Mouse (Mus musculus): ENCODE measurements around the gene Timd2.
A peak's percentile ranks its signal among the peaks of the same experiment; 100 is the strongest.
"Not testable (repeated sequence)": the region's sequence is repeated elsewhere in the genome, so short reads cannot be mapped to it uniquely, and the experiment has no call there.

Gene Timd2

GRCm38 (mm10) chr11:46706664-46707356 is at the start of gene Timd2:
Timd2 (minus strand) TSS chr11:46707061.
- no peak for DNase-seq

DNA sequence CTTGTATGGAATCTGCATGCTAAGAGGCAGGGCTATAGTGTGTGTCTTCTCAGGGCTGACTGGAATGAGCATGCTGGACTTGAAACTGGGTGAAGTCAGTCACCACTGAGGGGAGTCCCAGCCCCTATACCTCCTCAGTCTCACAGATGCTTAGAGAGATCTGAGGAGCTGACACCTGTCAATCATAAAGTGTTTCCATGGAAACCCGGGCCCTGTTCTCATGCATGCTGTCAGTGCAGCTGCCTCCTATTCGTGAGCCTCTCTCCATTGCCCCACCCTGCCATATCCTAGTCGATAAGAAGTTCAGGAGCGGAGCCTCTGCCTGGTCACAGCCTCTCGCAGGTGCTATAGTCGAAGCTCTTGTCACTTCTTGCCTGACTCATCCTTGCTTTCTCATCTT is 48.9 kb upstream of the Timd2 start:
- not testable (repeated sequence) for DNase-seq

DNA sequence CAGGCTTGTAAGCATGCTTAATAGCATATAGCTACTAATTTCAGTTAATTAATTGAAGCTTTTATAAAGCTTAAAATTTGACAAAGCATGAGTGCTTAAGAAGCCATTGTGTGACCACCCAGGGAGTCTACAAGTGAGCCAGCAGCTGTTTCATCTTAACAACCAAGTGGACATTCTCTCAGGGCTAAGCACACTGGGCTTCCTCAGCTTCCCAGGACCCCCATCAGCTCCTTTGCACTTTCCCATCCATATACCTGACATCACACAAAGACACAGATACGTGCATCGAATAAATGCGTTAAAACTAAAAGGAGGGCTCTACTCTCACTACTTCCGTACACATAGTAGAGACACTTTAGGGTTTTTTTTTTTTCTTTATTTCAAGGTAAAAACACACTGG is 47.8 kb upstream of the Timd2 start:
- no peak for DNase-seq

DNA sequence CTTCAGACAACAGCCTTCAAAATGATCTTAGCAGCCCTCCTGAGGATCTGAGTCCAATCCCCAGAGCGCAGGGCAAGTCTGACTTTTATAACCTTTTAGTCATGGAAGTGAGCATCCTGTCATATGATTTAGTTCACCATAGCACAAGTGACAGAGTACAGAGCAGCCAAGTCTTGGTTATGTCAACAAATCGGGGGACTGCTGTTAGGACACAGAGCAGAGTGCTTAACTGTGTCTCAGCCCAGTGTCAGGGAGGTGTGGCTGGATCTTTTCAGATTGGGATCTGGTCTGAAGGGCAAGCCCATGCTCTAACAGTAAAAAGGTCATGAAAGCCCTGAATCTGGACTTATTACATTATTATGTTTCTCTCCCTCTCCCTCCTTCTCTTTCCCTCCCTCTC is 46.8 kb upstream of the Timd2 start:
- DNase-seq = no peak

DNA sequence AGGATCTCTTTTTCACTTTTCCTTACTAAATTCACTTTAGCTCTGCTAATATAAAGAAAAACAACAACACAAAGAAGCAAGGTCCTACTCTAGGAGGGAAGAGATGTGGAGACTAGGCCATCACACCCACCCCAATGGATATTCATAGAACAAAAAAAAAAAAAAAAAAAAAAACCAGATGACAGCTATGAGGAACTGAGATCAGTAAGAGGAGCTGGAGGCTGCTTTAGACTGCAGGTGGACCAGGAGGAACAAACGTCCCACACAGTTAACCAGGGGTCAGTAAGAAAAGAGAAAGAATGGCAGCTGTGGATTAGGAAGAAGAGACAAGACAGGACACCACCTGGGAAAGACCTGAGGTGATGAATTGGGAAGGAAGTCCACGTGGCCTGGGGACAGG is 41.1 kb upstream of the Timd2 start:
- DNase-seq = no peak

DNA sequence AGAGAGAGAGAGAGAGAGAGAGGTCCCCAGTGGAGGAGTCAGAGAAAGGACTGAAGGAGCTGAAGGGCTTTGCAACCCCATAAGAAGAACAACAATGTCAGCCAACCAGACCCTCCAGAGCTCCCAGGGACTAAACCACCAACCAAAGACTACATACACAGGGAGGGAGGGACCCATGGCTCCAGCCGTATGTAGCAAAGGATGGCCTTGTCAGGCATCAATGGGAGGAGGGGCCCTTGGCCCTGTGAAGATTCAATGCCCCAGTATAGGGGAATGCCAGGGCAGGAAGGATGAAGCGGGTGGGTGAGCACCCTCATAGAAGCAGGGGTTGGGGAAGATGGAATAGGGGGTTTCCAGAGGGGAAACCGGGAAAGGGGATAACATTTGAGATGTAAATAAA is 34.9 kb upstream of the Timd2 start:
- no peak for DNase-seq

GRCm38 (mm10) chr11:46740886-46741285 is 34.0 kb upstream of the Timd2 start:
- DNase-seq = no peak

- DNase-seq = no peak
These were observed 32.6 kb upstream of the Timd2 start for GRCm38 (mm10) chr11:46739501-46739900.

- DNase-seq = not testable (repeated sequence)
These were observed 28.2 kb upstream of the Timd2 start, which contains the start of gene Havcr1 for GRCm38 (mm10) chr11:46735076-46735475. Havcr1 (plus strand) TSS chr11:46735080.

DNA sequence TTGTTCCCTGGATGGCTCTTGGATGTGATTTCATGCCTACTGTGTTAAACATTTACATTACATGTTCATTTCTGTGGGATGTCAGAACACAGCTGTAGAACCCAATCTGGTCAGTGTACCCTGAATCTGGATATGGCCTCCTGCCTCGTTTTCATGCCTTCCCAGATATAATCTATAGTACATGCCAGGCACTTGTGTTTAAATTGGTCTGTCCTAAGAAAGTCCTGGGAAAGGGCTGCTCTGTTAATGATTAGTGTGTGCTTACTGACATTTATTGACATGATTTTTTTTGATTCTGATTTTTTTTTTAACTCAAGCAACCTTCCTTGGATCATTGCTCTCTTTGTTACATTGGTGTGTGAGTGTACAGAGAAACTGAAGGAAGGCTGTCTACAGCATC is 27.8 kb upstream of the Timd2 start:
- no peak for DNase-seq

DNA sequence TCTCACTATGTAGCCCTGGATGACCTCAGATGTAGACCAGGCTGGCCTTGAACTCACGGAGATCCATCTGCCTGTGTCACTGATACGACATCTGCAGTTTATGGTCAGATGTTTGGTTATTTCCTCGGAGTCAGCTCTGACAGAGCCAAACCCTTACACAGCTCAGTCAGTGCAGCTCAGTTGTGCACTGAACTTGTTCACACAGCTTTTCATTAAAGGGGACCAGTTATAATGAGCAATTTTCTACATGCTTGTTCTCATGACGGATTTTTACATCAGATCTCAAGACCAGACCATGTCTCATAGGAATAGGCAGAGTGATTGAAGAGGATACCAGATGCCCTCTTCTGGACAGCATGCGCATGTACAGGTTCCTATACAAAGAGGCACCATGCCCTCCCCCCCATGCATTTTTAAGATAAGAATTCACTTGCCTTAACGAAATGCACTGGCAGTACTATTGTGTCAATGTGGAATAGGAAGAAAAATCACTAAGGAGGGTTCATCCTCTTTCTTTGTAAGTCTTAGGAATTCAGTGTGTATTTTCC is 26.5 kb upstream of the Timd2 start:
- DNase-seq = no peak

- no peak for DNase-seq
These were observed 24.7 kb upstream of the Timd2 start for GRCm38 (mm10) chr11:46731541-46732070.

GRCm38 (mm10) chr11:46698830-46699229 is 8.0 kb downstream of the Timd2 start:
- no peak for DNase-seq

- no peak for DNase-seq
These were observed 8.6 kb downstream of the Timd2 start for GRCm38 (mm10) chr11:46698278-46698655.

GRCm38 (mm10) chr11:46697433-46698277 is 9.2 kb downstream of the Timd2 start:
- DNase-seq = no peak

- DNase-seq = not testable (repeated sequence)
These were observed 11.0 kb downstream of the Timd2 start for GRCm38 (mm10) chr11:46695849-46696248.

GRCm38 (mm10) chr11:46690136-46690535 is 16.7 kb downstream of the Timd2 start:
- DNase-seq = no peak

GRCm38 (mm10) chr11:46683723-46684122 is 23.1 kb downstream of the Timd2 start:
- no peak for DNase-seq

DNA sequence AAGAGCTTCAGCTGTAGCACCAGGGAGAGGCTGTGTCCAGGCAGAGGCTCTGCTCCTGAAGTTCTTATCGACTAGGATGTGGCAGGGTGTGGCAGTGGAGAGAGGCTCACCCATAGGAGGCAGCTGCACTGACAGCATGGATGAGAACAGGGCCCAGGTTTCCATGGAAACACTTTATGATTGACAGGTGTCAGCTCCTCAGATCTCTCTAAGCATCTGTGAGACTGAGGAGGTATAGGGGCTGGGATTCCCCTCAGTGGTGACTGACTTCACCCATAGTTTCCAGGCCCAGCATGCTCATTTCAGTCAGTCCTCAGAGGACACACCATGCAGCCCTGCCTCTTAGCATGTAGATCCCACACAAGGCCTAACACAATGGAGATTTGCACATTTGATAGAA is 24.0 kb downstream of the Timd2 start:
- DNase-seq = no peak

DNA sequence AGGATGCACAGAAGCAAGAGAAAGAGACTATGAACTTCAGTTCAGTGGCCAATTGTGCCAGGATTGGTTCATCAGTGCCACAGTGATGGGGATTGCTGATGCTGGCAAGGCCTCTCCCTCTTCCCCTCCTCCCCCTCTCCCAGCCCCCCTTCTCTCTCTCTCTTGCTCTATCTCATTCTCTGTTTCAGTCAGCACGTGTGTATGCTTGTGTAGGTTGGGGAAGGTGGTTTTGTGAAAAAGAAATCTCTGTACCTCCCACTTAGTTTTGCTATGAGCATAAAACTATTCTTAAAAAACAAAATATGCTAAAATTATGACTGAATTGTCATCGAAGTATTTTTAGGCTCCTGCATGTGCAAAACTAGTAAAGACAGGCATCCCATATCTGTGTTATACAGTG is 38.9 kb downstream of the Timd2 start:
- no peak for DNase-seq

DNA sequence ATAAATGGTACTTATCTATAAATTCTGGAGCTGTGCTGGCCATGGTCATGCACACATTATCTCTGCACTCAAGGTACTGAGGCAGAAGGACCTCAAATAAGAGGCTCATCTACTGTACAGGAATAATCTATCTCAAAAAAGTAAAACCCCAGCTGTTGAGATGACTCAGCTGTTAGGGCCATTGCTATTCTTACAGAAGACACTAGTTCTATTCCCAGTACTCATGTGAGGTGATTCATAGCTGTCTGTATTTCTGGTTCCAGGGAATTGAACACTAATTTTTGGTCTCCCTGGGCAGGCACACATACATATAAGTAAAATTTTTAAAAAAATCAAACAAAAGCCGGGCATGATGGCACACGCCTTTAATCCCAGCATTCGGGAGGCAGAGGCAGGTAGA is 39.8 kb downstream of the Timd2 start:
- no peak for DNase-seq

- peak; percentile 2 for DNase-seq
These were observed 41.0 kb downstream of the Timd2 start for GRCm38 (mm10) chr11:46665599-46666522.

- no peak for DNase-seq
These were observed 43.6 kb downstream of the Timd2 start for GRCm38 (mm10) chr11:46663215-46663614.

Data from lung, postnatal 14 days (tissue).